Mouse (Mus musculus): ENCODE data around the gene Serpina1e.

- TF ChIP-seq ZNF384 (IDR thresholded peaks at IDR 0.05; ENCODE audit: low read depth, low read length), result no peak
- no peak for TF ChIP-seq CTCF (IDR thresholded peaks at IDR 0.05 in 2 of 3, conservative IDR thresholded peaks at IDR 0.05 in 1 of 3; ENCODE audit: control insufficient read depth in 1 of 3, insufficient read depth in 1 of 3, low read depth in 2 of 3, low read length in 3 of 3, poor library complexity in 1 of 3, severe bottlenecking in 1 of 3)
- no peak for TF ChIP-seq ZMIZ1 (IDR thresholded peaks at IDR 0.05; ENCODE audit: low read depth, low read length)
- TF ChIP-seq ETS1 (IDR thresholded peaks at IDR 0.05; ENCODE audit: low read depth, low read length), result no peak
- TF ChIP-seq SIN3A (IDR thresholded peaks at IDR 0.05; ENCODE audit: low read length), result no peak
- TF ChIP-seq E2F4 (IDR thresholded peaks at IDR 0.05; ENCODE audit: borderline replicate concordance, low read depth, low read length), result no peak
- TF ChIP-seq TCF12 (IDR thresholded peaks at IDR 0.05; ENCODE audit: low read depth, low read length), result no peak
- no peak for TF ChIP-seq ELF1 (IDR thresholded peaks at IDR 0.05; ENCODE audit: low read depth, low read length)
- no peak for TF ChIP-seq MAFK (IDR thresholded peaks at IDR 0.05; ENCODE audit: borderline replicate concordance, low read depth, low read length)
- TF ChIP-seq POLR2AphosphoS2 (IDR thresholded peaks at IDR 0.05; ENCODE audit: low read length), result no peak
- no peak for TF ChIP-seq USF2 (IDR thresholded peaks at IDR 0.05; ENCODE audit: borderline replicate concordance in 1 of 2, insufficient read depth in 1 of 2, low read depth in 1 of 2, low read length in 2 of 2)
- no peak for TF ChIP-seq ZC3H11A (IDR thresholded peaks at IDR 0.05; ENCODE audit: low read depth, low read length)
- TF ChIP-seq MEF2A (IDR thresholded peaks at IDR 0.05; ENCODE audit: extremely low read depth, insufficient replicate concordance, low read depth, low read length, poor library complexity, severe bottlenecking), result no peak
These were observed 44.5 kb upstream of the Serpina1e start for GRCm38 (mm10) chr12:104003238-104003612.

Data from MEL (cell line).